Mouse (Mus musculus) ovary, postnatal 10 days (tissue): ENCODE data around the gene Tnnc1.

Experiments used
- DNase-seq: peaks from one replicate; pipeline ENCODE4 v3.0.0; 2022; ENCODE audit warnings: low spot score

Gene Tnnc1

DNA sequence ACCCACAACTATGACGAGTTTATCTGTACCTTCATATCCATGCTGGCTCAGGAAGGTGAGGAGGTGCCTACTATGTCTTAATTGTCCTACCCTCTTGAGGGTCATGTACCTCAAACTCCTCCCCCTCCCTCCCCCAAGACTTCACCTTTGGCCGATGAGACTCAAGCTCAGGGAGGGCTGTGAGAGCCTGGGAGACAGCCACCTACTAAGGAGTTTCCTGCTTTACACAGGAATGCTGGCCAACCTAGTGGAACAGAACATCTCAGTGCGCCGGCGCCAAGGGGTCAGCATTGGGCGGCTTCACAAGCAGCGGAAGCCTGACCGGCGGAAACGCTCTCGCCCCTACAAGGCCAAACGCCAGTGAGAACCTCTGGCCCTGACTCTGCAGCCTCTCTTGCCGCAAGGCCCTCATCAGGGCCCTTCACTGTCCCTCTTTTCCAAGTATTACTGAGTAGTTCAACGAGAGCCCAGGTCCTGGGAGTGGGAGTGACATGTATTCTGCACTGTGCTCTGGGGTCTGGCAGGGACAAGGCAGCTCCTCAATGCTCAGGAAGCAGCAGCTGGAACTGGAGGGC, 50.5 kb downstream of the Tnnc1 start:
- no peak for DNase-seq

DNA sequence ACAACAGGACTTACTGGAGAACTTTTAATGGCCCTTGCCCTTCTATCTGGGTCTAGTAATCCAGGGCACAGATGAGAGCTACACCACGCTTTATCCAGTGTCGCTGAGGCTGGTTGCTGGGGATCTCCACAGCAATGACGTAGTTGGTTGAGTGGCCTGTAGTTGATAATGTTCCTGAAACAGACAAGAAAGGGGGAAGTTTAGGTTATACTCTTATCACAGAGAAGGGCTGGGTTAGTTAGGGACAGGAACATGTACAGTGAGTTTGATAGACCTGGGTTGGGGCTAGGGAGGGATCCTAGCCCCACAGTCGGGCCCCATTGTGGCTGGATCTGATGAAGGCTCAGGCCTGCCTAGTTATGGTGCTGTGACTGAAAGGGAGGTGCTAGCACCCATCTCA, 52.3 kb downstream of the Tnnc1 start:
- no peak for DNase-seq

- DNase-seq: no peak
Observed at GRCm38 (mm10) chr14:31260932-31261331, 52.8 kb downstream of the Tnnc1 start.
